In the genomic region with DNA sequence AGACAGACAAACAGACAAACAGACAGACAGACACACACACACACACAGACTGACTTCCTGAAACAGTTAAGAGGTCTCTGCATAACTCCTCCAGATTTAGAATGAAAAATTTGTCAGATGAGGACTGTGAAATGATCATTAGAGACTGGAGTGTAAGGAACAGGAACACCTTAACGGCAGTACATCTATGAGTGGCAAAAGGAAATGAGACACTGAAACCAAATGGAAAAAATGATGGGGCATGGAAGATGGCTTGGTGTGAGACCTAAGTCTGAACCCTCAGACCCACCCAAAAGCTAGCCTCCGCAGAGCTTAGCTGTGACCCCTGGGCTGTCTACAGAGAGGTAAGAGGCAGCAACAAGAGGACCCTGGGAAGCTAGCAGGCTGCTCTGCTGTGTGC, we compare ENCODE assay signal across 19 mouse cellular contexts.
"Had no signal": no experiment of that assay in that cellular context is flagged by ENCODE, and none has a peak within 500 bp of the region (broad histone marks: within the 10 kb centered on the region; RNA-seq: fewer than 3 reads in every experiment).

No protein-coding gene starts in this region.

- ATAC-seq: midbrain, embryonic 16.5 days had no signal

- H3K9ac ChIP-seq: lung, embryonic 14.5 days; midbrain, embryonic 12.5 days; neural tube, embryonic 13.5 days; neural tube, embryonic 15.5 days had no signal

- H3K9me3 ChIP-seq: midbrain, embryonic 10.5 days; midbrain, embryonic 12.5 days; neural tube, embryonic 13.5 days; neural tube, embryonic 15.5 days had no signal

- H3K4me3 ChIP-seq: midbrain, embryonic 10.5 days; midbrain, embryonic 12.5 days; myocyte; neural tube, embryonic 13.5 days; neural tube, embryonic 15.5 days had no signal

- DNase-seq: lung, adult 18-20 months; lung, embryonic 14.5 days; lung, postnatal 10 days; lung, postnatal 4 days; midbrain, embryonic 14.5 days; retina, postnatal 1 day; right cerebral cortex, adult 18-20 months; right cerebral cortex, postnatal 25 days; right cerebral cortex, postnatal 4 days; spleen, adult 18-20 months; thymus, adult 18-20 months; thymus, postnatal 14 days; thymus, postnatal 4 days had no signal

- H3K36me3 ChIP-seq: midbrain, embryonic 10.5 days; midbrain, embryonic 12.5 days had no signal

- H3K4me2 ChIP-seq: lung, embryonic 14.5 days; midbrain, embryonic 12.5 days; neural tube, embryonic 13.5 days; neural tube, embryonic 15.5 days had no signal

- H3K4me1 ChIP-seq: midbrain, embryonic 10.5 days; midbrain, embryonic 12.5 days; neural tube, embryonic 13.5 days; neural tube, embryonic 15.5 days had no signal

- H3K27ac ChIP-seq: midbrain, embryonic 10.5 days; midbrain, embryonic 12.5 days; neural tube, embryonic 13.5 days; neural tube, embryonic 15.5 days had no signal

- H3K27me3 ChIP-seq: midbrain, embryonic 12.5 days; neural tube, embryonic 13.5 days; neural tube, embryonic 15.5 days had no signal
